Mouse (Mus musculus) fibroblast of lung, adult 2 months (primary cell): Measurements from ENCODE around the gene Olfr1205.

Source experiments
- DNase-seq: peaks from one replicate; pipeline ENCODE4 v3.0.0-alpha.2; 2011; ENCODE audit warnings: low read depth

Gene Olfr1205

GRCm38 (mm10) chr2:88829437-88829836 lies at the start of gene Olfr1205:
TSS of gene Olfr1205 (plus strand) at chr2:88829737.
- no peak for DNase-seq

GRCm38 (mm10) chr2:88792736-88793135 lies 36.8 kb upstream of the Olfr1205 start, which contains the start of gene Olfr1201:
TSS of gene Olfr1201 (plus strand) at chr2:88793036.
- no peak for DNase-seq

- no peak for DNase-seq
Measured at GRCm38 (mm10) chr2:88814196-88814595, 15.3 kb upstream of the Olfr1205 start, which contains the start of gene Olfr1202. TSS of gene Olfr1202 (plus strand) at chr2:88814496.

- no peak for DNase-seq
Measured at GRCm38 (mm10) chr2:88838477-88838876, 8.9 kb downstream of the Olfr1205 start.

- no peak for DNase-seq
Measured at GRCm38 (mm10) chr2:88848992-88849391, 19.5 kb downstream of the Olfr1205 start, which contains the start of gene Olfr1204. TSS of gene Olfr1204 (plus strand) at chr2:88849292.

- DNase-seq, result no peak
Measured at GRCm38 (mm10) chr2:88862931-88863330, 33.4 kb downstream of the Olfr1205 start, which contains the start of gene Olfr1206. TSS of gene Olfr1206 (plus strand) at chr2:88863231.
